Mouse (Mus musculus): ENCODE data around the gene Gm38655. TPM values are rescaled to one million over a fixed set of nuclear protein-coding genes. Genes with fewer than 3 reads are reported as not detected.
A peak's percentile ranks its signal among the peaks of the same experiment; 100 is the strongest.

Gm38655 gene
- polyA plus RNA-seq, 1 experiment from 2014 or later, result not detected

DNA sequence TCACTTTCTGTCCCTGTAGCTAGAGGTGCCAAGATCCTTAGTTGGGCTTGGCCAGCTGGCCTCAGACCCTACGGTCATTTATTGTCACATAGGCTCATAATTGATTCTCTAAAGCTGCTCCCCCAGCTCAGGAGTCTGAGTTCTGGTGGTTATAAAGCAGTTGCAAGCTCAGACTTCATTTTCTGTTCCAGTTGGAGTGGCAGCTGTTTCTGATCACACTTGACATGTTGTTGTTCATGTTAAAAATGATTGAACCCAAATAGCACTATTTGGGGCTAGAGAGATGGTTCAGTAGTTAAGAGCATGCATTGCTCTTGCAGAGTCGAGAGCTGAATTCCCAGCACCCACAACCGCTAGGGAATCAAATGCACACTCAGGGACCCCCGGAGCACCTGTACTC, 34.7 kb upstream of the Gm38655 start:
- no peak for ATAC-seq (ENCODE audit: low FRiP score, low read depth)
- Histone ChIP-seq H3K9ac (no peak overlapping the region), H3K4me2 (replicated peaks) (no peak overlapping the region), H3K9me3 (no peaks in the 10 kb centered on the region), H3K36me3 (peaks cover 89% of the 10 kb centered on the region), H3K27ac (no peak overlapping the region), H3K27me3 (replicated peaks) (no peaks in the 10 kb centered on the region), H3K4me1 (no peaks in the 10 kb centered on the region), H3K4me3 (no peak overlapping the region)
- 94% methylated on average over 4 of the region's 4 CpGs for WGBS

DNA sequence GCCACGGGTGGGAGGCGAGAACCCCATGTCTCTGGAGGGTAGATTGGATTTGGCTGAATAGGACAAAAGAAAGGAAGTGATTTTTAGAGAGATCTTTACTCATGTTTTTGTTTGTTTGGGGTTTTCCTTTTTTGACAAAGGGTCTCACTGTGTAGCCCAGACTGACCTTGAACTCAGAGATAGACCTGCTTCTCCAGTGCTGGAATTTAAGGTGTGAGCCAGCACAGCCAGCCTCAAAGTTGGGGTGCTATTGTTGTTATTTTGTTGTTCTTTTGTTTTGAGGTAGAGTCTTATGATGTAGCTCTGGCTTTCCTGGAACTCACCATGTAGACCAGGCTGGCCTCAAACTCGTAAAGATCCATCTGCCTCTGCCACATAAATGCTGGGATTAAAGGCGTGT, 27.1 kb upstream of the Gm38655 start:
- 96% methylated on average over 4 of the region's 4 CpGs for WGBS

DNA sequence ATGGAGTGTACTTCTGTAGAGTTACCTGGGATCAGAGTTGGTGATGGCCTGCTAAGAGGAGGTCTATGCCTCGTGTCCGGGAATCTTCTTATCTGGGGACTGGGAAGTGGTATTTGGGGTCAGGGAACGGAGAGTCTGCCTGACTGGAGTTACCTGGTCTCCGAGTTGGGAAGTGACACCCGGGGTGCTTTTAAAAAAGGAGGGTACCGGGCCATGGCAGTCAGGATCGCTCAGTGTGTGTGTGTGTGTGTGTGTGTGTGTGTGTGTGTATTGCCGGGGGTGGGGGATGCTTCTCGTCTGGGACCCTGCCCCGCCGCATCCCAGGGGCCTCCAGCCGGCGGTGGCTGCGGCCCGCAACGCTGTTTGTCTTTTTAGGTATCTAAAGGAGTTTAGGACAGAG, 13.8 kb upstream of the Gm38655 start:
- Histone ChIP-seq H3K27ac (no peak overlapping the region), H3K4me2 (replicated peaks) (peak overlapping the region; percentile 86), H3K4me1 (peaks cover 25% of the 10 kb centered on the region), H3K36me3 (peaks cover 8% of the 10 kb centered on the region; the same call in 1 of the 2 replicates), H3K27me3 (replicated peaks) (no peaks in the 10 kb centered on the region), H3K4me3 (peak overlapping the region; percentile 98), H3K9me3 (no peaks in the 10 kb centered on the region), H3K9ac (peak overlapping the region; percentile 82)
- 5% methylated on average over 15 of the region's 16 CpGs for WGBS
- no peak for ATAC-seq (ENCODE audit: low FRiP score, low read depth)

More for the DNA sequence above, 27.1 kb upstream of the Gm38655 start:
- no peak for ATAC-seq (ENCODE audit: low FRiP score, low read depth)
- Histone ChIP-seq H3K9me3 (no peaks in the 10 kb centered on the region), H3K4me3 (no peak overlapping the region), H3K9ac (no peak overlapping the region), H3K36me3 (peaks cover 52% of the 10 kb centered on the region), H3K4me1 (no peaks in the 10 kb centered on the region), H3K27me3 (replicated peaks) (no peaks in the 10 kb centered on the region), H3K4me2 (replicated peaks) (no peak overlapping the region), H3K27ac (no peak overlapping the region)

DNA sequence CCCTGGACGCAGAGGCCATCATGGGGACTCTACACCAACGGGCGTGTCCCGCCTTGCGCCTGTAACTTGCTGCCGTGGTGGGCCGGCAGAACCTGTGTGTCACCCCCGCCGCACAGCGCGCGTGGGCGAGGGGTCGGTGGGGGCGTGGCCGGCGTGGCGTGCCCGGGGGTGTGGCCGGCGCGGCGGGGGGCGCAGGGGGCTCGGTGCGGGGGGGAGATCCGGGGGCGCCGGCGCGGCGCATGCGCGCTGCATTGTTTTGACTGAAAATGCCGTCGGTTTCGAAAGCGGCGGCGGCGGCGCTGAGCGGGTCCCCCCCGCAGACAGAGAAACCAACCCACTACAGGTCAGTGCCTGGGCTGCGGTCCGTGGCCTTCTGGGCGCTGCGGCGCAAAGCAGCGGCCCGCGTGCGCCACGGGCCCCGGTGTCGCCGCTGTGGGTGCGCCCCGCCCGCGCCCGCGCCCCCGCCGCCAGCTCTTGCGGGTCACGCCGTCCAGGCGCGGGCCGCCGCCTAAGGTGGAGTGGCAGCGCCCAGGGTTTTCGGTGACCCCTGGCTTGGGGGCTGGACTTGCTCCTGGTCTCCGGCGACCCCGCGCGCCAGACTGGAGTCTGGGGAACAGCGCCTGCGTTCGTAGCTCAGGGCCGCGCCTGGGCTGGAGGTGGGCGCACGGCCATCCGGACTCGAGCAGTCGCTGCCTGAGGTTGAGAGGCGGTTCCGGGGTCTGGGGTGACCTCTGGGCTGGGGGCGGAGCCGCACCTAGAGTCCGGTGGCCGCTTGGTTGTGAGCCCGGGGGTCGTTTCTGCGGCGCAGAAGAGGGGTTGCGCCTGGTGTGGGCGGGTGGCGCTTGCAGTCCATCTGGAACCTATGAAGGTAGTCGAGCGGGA, 13.1 kb upstream of the Gm38655 start, which contains the start of gene Unkl:
Gene Unkl (plus strand): TSS at position 248 of the 882 bp plus-strand sequence.
- Histone ChIP-seq H3K4me1 (peaks cover 26% of the 10 kb centered on the region), H3K36me3 (peaks cover 8% of the 10 kb centered on the region; the same call in 1 of the 2 replicates), H3K4me2 (replicated peaks) (peak within 1 kb of the TSS; percentile 86), H3K9ac (peak within 1 kb of the TSS; percentile 82), H3K27me3 (replicated peaks) (no peaks in the 10 kb centered on the region), H3K4me3 (peak within 1 kb of the TSS; percentile 98), H3K27ac (no peak within 1 kb of the TSS), H3K9me3 (no peaks in the 10 kb centered on the region)
- peak; percentile 35 for ATAC-seq (ENCODE audit: low FRiP score, low read depth)
- WGBS, result under 1% methylated on average over 103 of the region's 104 CpGs

DNA sequence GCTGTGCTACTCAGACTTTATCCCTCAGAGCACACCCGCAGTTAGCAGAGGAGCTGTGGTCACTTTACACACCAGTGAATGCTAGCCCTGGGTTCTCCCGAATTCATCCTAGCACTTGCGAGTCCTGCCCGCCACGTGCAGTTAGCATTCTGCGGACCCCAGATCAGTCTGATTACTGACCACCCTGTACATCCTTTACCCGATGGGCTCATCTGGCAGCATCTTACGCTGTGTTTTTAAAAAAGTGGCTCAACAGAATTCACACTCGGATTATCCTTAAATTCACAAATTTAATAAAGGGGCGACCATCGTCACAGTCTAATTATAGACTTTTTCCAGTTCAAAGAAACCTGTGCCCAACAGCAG, 12.5 kb upstream of the Gm38655 start:
- no peak for ATAC-seq (ENCODE audit: low FRiP score, low read depth)
- H3K4me1 ChIP-seq, result peaks cover 29% of the 10 kb centered on the region
- H3K9ac ChIP-seq, result peak overlapping the region; percentile 82
- no peaks in the 10 kb centered on the region for H3K27me3 ChIP-seq (replicated peaks)
- peak overlapping the region; percentile 86 for H3K4me2 ChIP-seq (replicated peaks)
- no peak overlapping the region for H3K27ac ChIP-seq
- peaks cover 8% of the 10 kb centered on the region; the same call in 1 of the 2 replicates for H3K36me3 ChIP-seq
- WGBS, result 7% methylated on average over 11 of the region's 11 CpGs
- peak overlapping the region; percentile 98 for H3K4me3 ChIP-seq
- H3K9me3 ChIP-seq, result no peaks in the 10 kb centered on the region

DNA sequence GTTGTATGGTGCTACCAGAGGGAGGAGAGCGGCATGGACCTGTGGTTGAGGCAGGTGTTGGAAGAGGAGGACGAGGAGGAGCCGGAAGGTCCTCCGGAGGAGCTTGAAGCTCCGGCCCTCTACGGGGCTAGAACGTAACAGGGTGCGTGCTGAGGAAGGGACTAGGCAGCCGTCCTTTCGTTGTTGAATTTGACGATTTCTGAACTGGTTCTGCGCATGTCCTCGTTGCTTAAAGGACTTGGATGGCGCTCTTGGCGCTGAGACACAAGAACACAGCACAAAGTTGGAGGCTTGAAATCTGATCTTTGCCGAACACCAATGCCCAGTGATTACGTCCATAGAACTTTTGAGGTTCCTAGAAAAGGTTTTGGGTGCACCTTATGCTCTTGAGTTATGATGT, 9.7 kb upstream of the Gm38655 start:
- H3K36me3 ChIP-seq, result no peaks in the 10 kb centered on the region
- H3K4me3 ChIP-seq, result peak overlapping the region; percentile 78
- H3K9ac ChIP-seq, result peak overlapping the region; percentile 87
- H3K27ac ChIP-seq, result no peak overlapping the region
- H3K4me2 ChIP-seq (replicated peaks), result peak overlapping the region; percentile 96
- WGBS, result 10% methylated on average over 17 of the region's 17 CpGs
- no peaks in the 10 kb centered on the region for H3K27me3 ChIP-seq (replicated peaks)
- H3K4me1 ChIP-seq, result peaks cover 25% of the 10 kb centered on the region
- no peaks in the 10 kb centered on the region for H3K9me3 ChIP-seq
- peak; percentile 15; the same call in 1 of the 2 replicates for ATAC-seq (ENCODE audit: low FRiP score, low read depth)

DNA sequence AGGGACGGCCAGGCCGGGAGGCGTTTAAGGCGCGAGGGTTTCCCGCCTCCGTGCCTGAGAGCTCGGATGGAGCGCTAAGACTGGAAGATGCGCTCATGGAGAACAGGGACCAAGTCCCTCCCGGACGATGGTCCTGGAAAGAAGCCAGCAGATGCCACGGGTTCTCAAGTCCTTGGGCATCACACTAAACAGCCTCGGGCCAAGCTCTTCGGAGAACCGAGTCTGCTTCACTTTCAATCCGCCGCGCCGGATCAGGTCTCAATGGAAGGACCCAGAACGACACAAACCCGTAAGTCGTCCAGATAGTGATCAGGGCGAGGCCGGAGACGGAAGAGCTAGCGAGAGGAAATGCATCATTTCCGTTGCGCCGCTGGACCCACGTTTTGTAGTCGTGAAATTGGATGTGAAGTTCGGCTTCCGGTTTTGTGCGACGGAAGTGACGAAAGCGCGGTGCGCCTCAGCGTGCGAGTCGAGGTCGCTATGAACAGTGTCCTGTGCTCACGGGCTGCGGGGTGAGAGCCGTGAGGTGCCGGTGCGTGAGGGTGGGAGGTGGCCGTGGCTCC, 8.9 kb upstream of the Gm38655 start, which contains the start of gene BC003965:
Gene BC003965 (plus strand): TSS at position 426 of the 563 bp plus-strand sequence.
- ATAC-seq (ENCODE audit: low FRiP score, low read depth), result peak; percentile 84
- WGBS, result under 1% methylated on average over 50 of the region's 50 CpGs
- Histone ChIP-seq H3K9me3 (no peaks in the 10 kb centered on the region), H3K4me1 (peaks cover 17% of the 10 kb centered on the region), H3K4me2 (replicated peaks) (peak within 1 kb of the TSS; percentile 96), H3K27ac (peak within 1 kb of the TSS; percentile 76), H3K36me3 (no peaks in the 10 kb centered on the region), H3K27me3 (replicated peaks) (no peaks in the 10 kb centered on the region), H3K4me3 (peak within 1 kb of the TSS; percentile 78), H3K9ac (peak within 1 kb of the TSS; percentile 87)

DNA sequence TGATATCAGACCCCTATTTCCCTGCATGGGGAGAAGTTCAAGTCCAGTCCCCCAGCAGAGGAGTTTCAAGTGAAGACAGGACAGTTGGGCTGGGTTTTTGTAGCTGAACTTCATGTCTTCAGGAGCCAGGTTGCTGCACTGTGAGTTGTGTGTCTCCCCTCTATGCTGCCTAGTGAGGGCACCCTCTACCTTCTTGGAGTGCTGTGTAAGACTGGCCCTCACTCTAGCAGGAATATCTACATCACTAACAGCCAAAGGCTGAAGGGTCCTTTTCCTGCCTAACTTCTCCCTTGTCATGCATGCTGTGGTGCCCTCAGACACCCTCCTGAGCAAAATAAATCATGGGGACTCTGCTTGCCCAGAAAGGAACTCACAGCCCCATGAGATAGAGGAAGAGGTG, 8.0 kb upstream of the Gm38655 start:
- no peak for ATAC-seq (ENCODE audit: low FRiP score, low read depth)
- Histone ChIP-seq H3K36me3 (no peaks in the 10 kb centered on the region), H3K9ac (0 out of 2 replicates have a peak overlapping the region, but pooled peaks have one; percentile 87), H3K27me3 (replicated peaks) (no peaks in the 10 kb centered on the region; the same call in 1 of the 2 replicates), H3K4me1 (peaks cover 15% of the 10 kb centered on the region), H3K4me2 (replicated peaks) (peak overlapping the region; percentile 96), H3K27ac (no peak overlapping the region), H3K4me3 (no peak overlapping the region), H3K9me3 (no peaks in the 10 kb centered on the region)

DNA sequence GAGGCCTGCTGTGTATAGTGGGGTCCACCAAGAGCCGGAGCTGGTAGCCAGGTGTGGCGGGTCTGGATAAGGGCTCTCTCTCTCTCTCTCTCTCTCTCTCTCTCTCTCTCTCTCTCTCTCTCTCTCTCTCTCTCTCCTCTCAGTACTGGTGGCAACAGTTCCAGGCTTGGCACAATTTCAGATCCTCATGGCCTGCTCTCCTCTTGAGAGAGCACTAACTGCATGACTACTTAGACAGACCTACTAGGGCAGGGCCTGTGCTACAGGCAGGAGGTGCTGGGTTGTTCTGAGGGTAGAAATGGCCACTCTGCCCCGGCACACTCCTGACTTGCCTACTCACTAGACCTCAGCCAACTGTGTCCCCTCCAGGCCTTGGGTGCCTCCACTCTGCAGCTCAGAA, 2.7 kb downstream of the Gm38655 start:
- WGBS, result 91% methylated on average over 3 of the region's 3 CpGs

DNA sequence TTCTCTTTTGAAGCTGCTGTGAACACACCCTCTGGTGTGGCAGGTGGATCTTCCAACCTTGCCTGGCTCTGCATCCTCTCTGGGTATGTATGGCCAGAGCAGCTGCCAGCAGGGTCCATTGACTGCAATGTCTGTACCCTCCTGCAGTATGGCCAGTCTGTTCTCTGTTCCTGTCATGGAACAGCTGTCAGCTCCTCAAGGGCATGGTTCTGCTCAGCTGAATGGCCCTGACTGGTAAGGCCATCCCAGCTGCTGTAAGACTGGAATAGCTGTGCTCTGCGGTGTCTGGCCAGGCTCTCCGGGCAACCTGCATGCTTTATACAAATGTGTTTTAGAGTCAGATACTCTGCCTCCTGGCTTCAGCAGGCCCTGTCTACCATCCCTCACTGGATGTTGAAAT, 5.6 kb downstream of the Gm38655 start:
- no peak overlapping the region for H3K4me3 ChIP-seq
- 96% methylated on average over 2 of the region's 2 CpGs for WGBS
- H3K27ac ChIP-seq, result no peak overlapping the region
- H3K4me1 ChIP-seq, result no peaks in the 10 kb centered on the region
- H3K4me2 ChIP-seq (replicated peaks), result no peak overlapping the region
- no peaks in the 10 kb centered on the region for H3K27me3 ChIP-seq (replicated peaks)
- ATAC-seq (ENCODE audit: low FRiP score, low read depth), result no peak
- H3K9me3 ChIP-seq, result no peaks in the 10 kb centered on the region
- no peaks in the 10 kb centered on the region for H3K36me3 ChIP-seq
- no peak overlapping the region for H3K9ac ChIP-seq

More for the DNA sequence above, 2.7 kb downstream of the Gm38655 start:
- Histone ChIP-seq H3K4me1 (no peaks in the 10 kb centered on the region), H3K27ac (no peak overlapping the region), H3K9ac (no peak overlapping the region), H3K27me3 (replicated peaks) (no peaks in the 10 kb centered on the region), H3K4me2 (replicated peaks) (no peak overlapping the region), H3K36me3 (no peaks in the 10 kb centered on the region), H3K9me3 (no peaks in the 10 kb centered on the region), H3K4me3 (no peak overlapping the region)
- ATAC-seq (ENCODE audit: low FRiP score, low read depth), result no peak

DNA sequence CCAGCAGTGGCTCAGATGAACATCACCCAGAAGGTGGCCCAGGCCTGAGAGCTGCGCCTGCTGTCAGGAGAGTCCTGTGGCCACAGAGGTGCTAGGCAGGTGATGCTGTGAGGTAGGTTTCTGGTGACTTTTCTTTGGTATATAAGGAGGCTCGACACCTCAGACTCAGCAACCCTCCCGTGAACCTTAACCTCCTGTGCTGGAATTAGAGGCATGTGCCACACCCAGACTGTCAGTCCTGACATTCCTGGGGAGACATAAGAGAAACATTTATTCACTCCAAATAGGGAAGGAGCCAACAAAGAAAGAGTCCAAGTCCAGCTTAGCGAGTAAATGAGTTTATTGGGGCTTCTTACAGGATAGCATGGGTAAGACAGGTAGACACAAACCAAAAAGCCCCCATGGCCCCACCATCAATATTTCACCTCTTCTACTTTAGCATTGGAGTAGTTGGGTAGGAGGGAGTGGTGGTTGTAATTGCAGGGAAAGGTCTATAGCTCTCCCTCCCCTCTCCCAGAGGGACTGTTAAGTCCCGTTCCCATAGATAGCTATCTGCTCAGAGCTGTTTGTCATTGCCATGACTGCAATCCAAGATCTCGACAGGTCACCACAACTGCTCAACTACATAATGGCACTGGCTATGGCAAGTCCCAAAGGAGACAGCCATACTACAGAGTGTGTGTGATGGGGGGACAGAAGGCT, 9.2 kb downstream of the Gm38655 start:
- 68% methylated on average over 6 of the region's 6 CpGs for WGBS
- Histone ChIP-seq H3K27ac (no peak overlapping the region), H3K36me3 (peaks cover 9% of the 10 kb centered on the region), H3K4me3 (no peak overlapping the region), H3K4me1 (no peaks in the 10 kb centered on the region), H3K4me2 (replicated peaks) (no peak overlapping the region), H3K9ac (no peak overlapping the region), H3K9me3 (no peaks in the 10 kb centered on the region), H3K27me3 (replicated peaks) (no peaks in the 10 kb centered on the region)
- ATAC-seq (ENCODE audit: low FRiP score, low read depth), result no peak

DNA sequence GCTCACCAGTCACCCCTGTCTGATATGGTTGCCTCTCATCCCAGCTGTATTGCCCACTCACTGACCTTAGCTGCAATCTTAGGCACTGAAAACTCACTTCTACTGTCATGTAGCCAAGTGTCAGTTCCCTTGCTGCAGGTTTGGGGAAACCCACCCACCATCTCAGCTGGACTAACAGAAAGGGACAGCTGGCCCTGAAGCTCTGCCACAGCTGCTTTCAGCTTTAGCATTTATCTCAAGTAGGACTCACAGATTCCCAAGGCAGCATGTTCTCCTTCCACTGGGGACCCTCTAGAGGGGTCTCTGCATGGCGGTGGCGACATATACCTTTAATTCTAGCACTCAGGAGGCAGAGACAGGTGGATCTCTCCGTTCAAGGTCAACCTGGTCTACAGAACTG, 10.5 kb downstream of the Gm38655 start:
- no peaks in the 10 kb centered on the region for H3K9me3 ChIP-seq
- no peak for ATAC-seq (ENCODE audit: low FRiP score, low read depth)

More for the DNA sequence above, 10.5 kb downstream of the Gm38655 start:
- 88% methylated on average over 3 of the region's 3 CpGs for WGBS
- Histone ChIP-seq H3K4me2 (replicated peaks) (no peak overlapping the region), H3K27me3 (replicated peaks) (no peaks in the 10 kb centered on the region), H3K4me1 (no peaks in the 10 kb centered on the region), H3K36me3 (peaks cover 23% of the 10 kb centered on the region), H3K9ac (no peak overlapping the region), H3K27ac (no peak overlapping the region), H3K4me3 (no peak overlapping the region)
